Mouse (Mus musculus) CH12.LX (cell line): ENCODE measurements at regions not wholly inside any gene's neighbourhood (a gene's known extent, or its start where the extent isn't known, plus 50 kb on each side); places are given as distances from the start of the nearest gene placed in this dataset.

Experiments used
- DNase-seq: peaks from one replicate; pipeline ENCODE4 v3.0.0-alpha.2; 2013; ENCODE audit errors: extremely low read depth
- H3K27ac ChIP-seq: 2 replicates; pipeline ENCODE4 v1.5.1; 2012; ENCODE audit warnings: low read depth, mild to moderate bottlenecking, control low read depth, moderate library complexity; ENCODE audit not compliant: insufficient read depth
- H3K27me3 ChIP-seq: replicated peaks from 2 replicates; pipeline ENCODE3; 2012; ENCODE audit warnings: inconsistent platforms
- H3K36me3 ChIP-seq, 2 experiments: replicated peaks in 1 of 2; 2 replicates each; pipeline versions ENCODE3 to v1.6.1; 2012; ENCODE audit warnings: inconsistent platforms in 1 of 2, low read length in 1 of 2, mild to moderate bottlenecking in 1 of 2, mixed read lengths in 1 of 2, moderate library complexity in 1 of 2; ENCODE audit not compliant: control insufficient read depth in 1 of 2, insufficient read depth in 1 of 2
- H3K4me1 ChIP-seq, 2 experiments: 2 replicates each; pipeline ENCODE4 v1.6.1; 2012; ENCODE audit warnings: inconsistent platforms in 1 of 2, moderate library complexity in 1 of 2; ENCODE audit not compliant: insufficient read depth in 2 of 2, control insufficient read depth in 1 of 2
- H3K4me2 ChIP-seq: 2 replicates; pipeline ENCODE4 v1.6.1; 2012; ENCODE audit warnings: low read depth, mild to moderate bottlenecking, control low read depth; ENCODE audit not compliant: poor library complexity, insufficient read depth, severe bottlenecking
- H3K4me3 ChIP-seq, 3 experiments: fragments of 150-350 bp in 1 of 3; sonication (generic) in 1 of 3; replicated peaks in 1 of 3; 2 replicates each; pipeline versions ENCODE3 to v1.5.1; 2011 to 2012; ENCODE audit warnings: low read depth in 2 of 3, low read length in 2 of 3, mild to moderate bottlenecking in 2 of 3, moderate library complexity in 2 of 3, control low read depth in 1 of 3, improper control_type of control experiment in 1 of 3, inconsistent platforms in 1 of 3, mixed read lengths in 1 of 3; ENCODE audit not compliant: poor library complexity in 1 of 3
- H3K79me2 ChIP-seq: replicated peaks from 2 replicates; pipeline ENCODE4 v1.6.1; 2012; ENCODE audit warnings: mild to moderate bottlenecking, moderate library complexity; ENCODE audit not compliant: control insufficient read depth, poor library complexity, insufficient read depth, severe bottlenecking; ENCODE audit errors: extremely low read depth
- H3K9ac ChIP-seq: 2 replicates; pipeline ENCODE4 v1.6.1; 2012; ENCODE audit warnings: low read depth, mild to moderate bottlenecking, control low read depth, moderate library complexity; ENCODE audit not compliant: insufficient read depth
- H3K9me3 ChIP-seq: replicated peaks from 2 replicates; pipeline ENCODE3; 2012; ENCODE audit warnings: low read length, inconsistent platforms, mixed read lengths
- BHLHE40 ChIP-seq: IDR thresholded peaks from 2 replicates; pipeline ENCODE4 v1.6.1; 2011; ENCODE audit warnings: mild to moderate bottlenecking, low read depth, low read length, improper control_type of control experiment
- CHD1 ChIP-seq: IDR thresholded peaks from 2 replicates; pipeline ENCODE4 v1.6.1; 2012; ENCODE audit warnings: low read depth, low read length, improper control_type of control experiment, inconsistent platforms
- EP300 ChIP-seq: IDR thresholded peaks from 2 replicates; pipeline ENCODE4 v1.6.1; 2011; ENCODE audit warnings: low read length, improper control_type of control experiment
- IRF4 ChIP-seq: IDR thresholded peaks from 2 replicates; pipeline ENCODE4 v1.6.1; 2014; ENCODE audit warnings: low read depth, mild to moderate bottlenecking, inconsistent platforms, low read length, improper control_type of control experiment
- JUN ChIP-seq: IDR thresholded peaks from 2 replicates; pipeline ENCODE4 v1.6.1; 2011; ENCODE audit warnings: low read depth, mild to moderate bottlenecking, low read length, improper control_type of control experiment, moderate library complexity; ENCODE audit not compliant: insufficient read depth
- JUND ChIP-seq: conservative IDR thresholded peaks from 2 replicates; pipeline ENCODE4 v1.6.1; 2011; ENCODE audit warnings: low read depth, low read length, improper control_type of control experiment
- MAX ChIP-seq: IDR thresholded peaks from 2 replicates; pipeline ENCODE4 v1.6.1; 2011; ENCODE audit warnings: low read length, improper control_type of control experiment
- MAZ ChIP-seq: IDR thresholded peaks from 2 replicates; pipeline ENCODE4 v1.6.1; 2012; ENCODE audit warnings: low read depth, mild to moderate bottlenecking, inconsistent platforms, low read length, improper control_type of control experiment, moderate library complexity
- MYC ChIP-seq: IDR thresholded peaks from 2 replicates; pipeline ENCODE4 v1.6.1; 2011; ENCODE audit warnings: low read depth, mild to moderate bottlenecking, improper control_type of control experiment, low read length
- NRF1 ChIP-seq: IDR thresholded peaks from 2 replicates; pipeline ENCODE4 v1.6.1; 2014; ENCODE audit warnings: low read depth, mild to moderate bottlenecking, inconsistent platforms, low read length, improper control_type of control experiment, moderate library complexity
- PAX5 ChIP-seq: IDR thresholded peaks from 2 replicates; pipeline ENCODE4 v1.6.1; 2012; ENCODE audit warnings: low read length, inconsistent platforms, mixed read lengths
- POLR2A ChIP-seq: IDR thresholded peaks from 2 replicates; pipeline ENCODE4 v1.6.1; 2011; ENCODE audit warnings: low read depth, mild to moderate bottlenecking, improper control_type of control experiment, low read length
- RCOR1 ChIP-seq: conservative IDR thresholded peaks from 2 replicates; pipeline ENCODE4 v1.6.1; 2012; ENCODE audit warnings: low read depth, mild to moderate bottlenecking, inconsistent platforms, low read length, improper control_type of control experiment
- TCF12 ChIP-seq: IDR thresholded peaks from 2 replicates; pipeline ENCODE4 v1.6.1; 2014; ENCODE audit warnings: low read depth, mild to moderate bottlenecking, inconsistent platforms, low read length, improper control_type of control experiment
- USF1 ChIP-seq: IDR thresholded peaks from 2 replicates; pipeline ENCODE4 v1.6.1; 2014; ENCODE audit warnings: low read depth, mild to moderate bottlenecking, inconsistent platforms, low read length, improper control_type of control experiment
- USF2 ChIP-seq: conservative IDR thresholded peaks from 2 replicates; pipeline ENCODE4 v1.6.1; 2011; ENCODE audit warnings: low read depth, low read length, improper control_type of control experiment
- ZC3H11A ChIP-seq: IDR thresholded peaks from 2 replicates; pipeline ENCODE4 v1.6.1; 2012; ENCODE audit warnings: low read depth, mild to moderate bottlenecking, inconsistent platforms, low read length, improper control_type of control experiment
- ZMIZ1 ChIP-seq: IDR thresholded peaks from 2 replicates; pipeline ENCODE4 v1.6.1; 2012; ENCODE audit warnings: low read depth, mild to moderate bottlenecking, inconsistent platforms, low read length, improper control_type of control experiment
- ZNF384 ChIP-seq: IDR thresholded peaks from 2 replicates; pipeline ENCODE4 v1.6.1; 2012; ENCODE audit warnings: low read depth, low read length, improper control_type of control experiment, inconsistent platforms
- dilution Hi-C: fragments of 300-500 bp; cut with MboI; formaldehyde crosslinking; loops from 2 replicates; pipeline ENCODE4 v1.14.3; 2020; ENCODE audit warnings: low sequenced_read_pairs; ENCODE audit not compliant: extremely low pct_unique_long_range_greater_than_20kb, extremely low pct_ligation_motif_present
- in situ Hi-C: fragments of 300-500 bp; cut with MboI; formaldehyde crosslinking; loops from 3 replicates; pipeline ENCODE4 v1.14.3; 2019; ENCODE audit warnings: low sequenced_read_pairs, low pct_ligation_motif_present, low pct_unique_long_range_greater_than_20kb, mixed read lengths

- Histone ChIP-seq H3K36me3 (no peaks in the 10 kb centered on the region), H3K79me2 (no peaks in the 10 kb centered on the region), H3K4me2 (no peak overlapping the region), H3K9ac (no peak overlapping the region), H3K27me3 (no peaks in the 10 kb centered on the region), H3K27ac (no peak overlapping the region), H3K4me1 (no peaks in the 10 kb centered on the region), H3K9me3 (peaks cover 28% of the 10 kb centered on the region), H3K4me3 (no peak overlapping the region)
- in situ Hi-C loops (no loop called here), dilution Hi-C loops (no loop called here)
- DNase-seq, result no peak
- TF ChIP-seq IRF4 (no peak), JUND (no peak), ZMIZ1 (no peak), MAZ (no peak), ZC3H11A (no peak), TCF12 (no peak), JUN (no peak), POLR2A (no peak), BHLHE40 (no peak), CHD1 (no peak), USF1 (no peak), MYC (no peak), RCOR1 (no peak)
Observed at GRCm38 (mm10) chr4:31168357-31168756, 795.5 kb upstream of the Map3k7 start.

DNA sequence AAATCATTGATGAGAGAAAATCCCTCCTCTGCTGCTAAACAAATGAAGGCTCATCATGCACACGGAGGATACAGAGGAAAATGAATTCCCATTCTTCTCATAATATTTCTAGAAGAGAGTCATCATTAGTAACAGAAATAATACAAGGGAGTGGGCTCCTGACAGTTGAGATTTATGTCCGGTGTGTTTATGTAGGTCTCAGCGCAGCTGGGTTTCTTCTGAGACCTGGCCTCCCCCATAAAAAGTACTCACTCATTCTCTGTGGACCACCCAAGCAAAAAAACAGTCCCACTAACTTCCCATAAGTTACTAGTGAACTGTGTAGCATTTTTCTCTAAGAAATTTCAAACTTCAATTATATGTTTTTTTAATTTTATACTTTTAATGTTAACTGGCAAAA is 792.7 kb upstream of the Map3k7 start:
- dilution Hi-C loops (no loop called here), in situ Hi-C loops (no loop called here)
- no peak overlapping the region for H3K27ac ChIP-seq

More for the DNA sequence above, 792.7 kb upstream of the Map3k7 start:
- no peak for TF ChIP-seq EP300
- no peak for TF ChIP-seq USF2
- no peak for TF ChIP-seq ZMIZ1
- no peak for TF ChIP-seq ZNF384
- no peak for TF ChIP-seq NRF1
- TF ChIP-seq MAX, result no peak
- no peak for TF ChIP-seq PAX5
- no peak for TF ChIP-seq RCOR1
- no peak for TF ChIP-seq TCF12
- TF ChIP-seq MYC, result no peak
- TF ChIP-seq MAZ, result no peak
- no peak for TF ChIP-seq JUN
- Histone ChIP-seq H3K9ac (no peak overlapping the region), H3K27me3 (no peaks in the 10 kb centered on the region), H3K4me2 (no peak overlapping the region), H3K4me1 (no peaks in the 10 kb centered on the region), H3K4me3 (no peak overlapping the region), H3K36me3 (no peaks in the 10 kb centered on the region), H3K79me2 (no peaks in the 10 kb centered on the region), H3K9me3 (peaks cover 26% of the 10 kb centered on the region)
- no peak for DNase-seq
